Mouse (Mus musculus): Measurements from ENCODE around the gene Insr. TPM values are rescaled to one million over a fixed set of nuclear protein-coding genes. Genes with fewer than 3 reads are reported as not detected.
A peak's percentile ranks its signal among the peaks of the same experiment; 100 is the strongest.
"Not testable (repeated sequence)": the region's sequence is repeated elsewhere in the genome, so short reads cannot be mapped to it uniquely, and the experiment has no call there.

Gene Insr
- 16.2 and 17.3 TPM in 2 replicates for polyA plus RNA-seq (2012; rRNA removed)

DNA sequence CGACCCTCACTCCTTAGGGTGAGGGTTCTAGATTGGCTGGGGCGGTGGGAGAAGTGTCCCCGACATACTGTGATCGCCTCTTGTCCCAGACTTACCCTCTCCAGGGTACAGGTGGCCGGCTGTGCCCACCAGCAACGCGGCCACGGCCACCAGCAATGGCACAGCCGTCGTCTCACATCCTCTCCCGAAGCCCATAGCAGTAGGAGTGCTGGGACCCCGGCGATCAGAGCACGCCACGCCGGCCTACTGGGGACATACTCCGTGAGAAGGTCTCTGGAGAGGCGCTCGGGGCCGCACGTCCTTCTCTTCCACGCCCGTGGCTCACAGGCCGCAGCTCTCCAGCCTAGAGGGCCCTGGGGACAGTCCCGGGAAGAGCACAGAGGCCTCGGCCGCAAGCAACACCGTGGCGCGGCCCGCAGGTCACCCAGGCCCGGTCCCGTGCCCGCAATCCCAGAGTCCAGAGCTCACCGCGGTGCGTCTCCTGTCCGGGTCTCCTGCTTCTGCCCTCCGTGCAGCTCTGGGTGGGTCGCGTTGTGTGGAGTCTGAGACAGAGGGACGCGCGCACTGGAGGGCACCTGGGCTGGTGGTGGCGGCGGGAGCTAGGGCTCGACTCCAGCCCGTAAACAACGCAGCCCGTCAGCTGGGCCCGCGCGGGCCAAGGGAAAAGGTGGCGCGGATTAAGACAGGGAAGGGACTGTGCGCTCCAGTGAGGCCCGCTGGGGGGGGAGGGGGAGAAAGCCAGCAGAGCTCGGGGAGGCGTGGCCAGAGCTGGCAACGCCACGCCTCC lies at the start of gene Insr:
TSS of gene Insr (minus strand) at position 684 of the 787 bp plus-strand sequence.
- DNase-seq (ENCODE audit: extremely low spot score in 1 of 2, low spot score in 1 of 2): peak; percentile 82 to 94

- no peak for DNase-seq (ENCODE audit: extremely low spot score in 1 of 2, low spot score in 1 of 2)
Measured at GRCm38 (mm10) chr8:3327538-3328245, 48.3 kb upstream of the Insr start.

DNA sequence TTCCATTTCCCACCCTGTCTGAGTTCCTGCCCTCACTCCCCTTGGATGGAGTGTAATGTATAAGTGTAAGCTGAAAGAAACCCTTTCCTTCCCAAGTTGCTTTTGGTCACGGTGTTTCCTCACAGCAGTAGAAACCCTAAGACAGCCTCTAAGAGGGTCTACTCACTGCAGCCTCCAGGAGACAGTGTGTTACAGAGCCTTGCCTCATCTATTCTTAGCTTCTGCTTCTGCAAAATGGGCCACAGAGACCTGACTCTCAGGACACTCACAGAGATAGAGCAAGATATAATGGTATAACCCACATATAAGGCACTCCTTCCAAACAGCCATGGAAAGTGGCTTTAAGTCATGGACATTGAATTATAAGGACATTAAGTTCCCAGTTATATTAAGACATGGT lies 47.6 kb upstream of the Insr start:
- no peak for DNase-seq (ENCODE audit: extremely low spot score in 1 of 2, low spot score in 1 of 2)

DNA sequence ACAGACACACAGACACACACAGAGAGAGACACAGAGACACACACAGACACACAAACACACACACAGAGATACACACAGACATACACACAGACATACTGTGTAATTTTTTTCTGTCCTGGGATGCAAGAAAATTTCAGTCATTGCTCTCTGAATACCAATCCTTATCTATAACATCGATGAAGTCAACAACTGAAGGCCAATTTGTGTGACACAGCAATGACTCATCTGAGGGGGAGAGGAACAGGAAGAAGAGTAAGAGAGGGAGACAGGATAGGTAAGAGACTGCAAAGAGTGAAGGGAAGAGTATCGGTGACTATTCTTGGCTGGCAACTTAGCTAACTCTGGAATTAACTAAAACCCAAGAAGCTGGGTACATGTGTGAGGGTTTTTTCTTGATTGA lies 44.8 kb upstream of the Insr start:
- no peak for DNase-seq (ENCODE audit: extremely low spot score in 1 of 2, low spot score in 1 of 2)

DNA sequence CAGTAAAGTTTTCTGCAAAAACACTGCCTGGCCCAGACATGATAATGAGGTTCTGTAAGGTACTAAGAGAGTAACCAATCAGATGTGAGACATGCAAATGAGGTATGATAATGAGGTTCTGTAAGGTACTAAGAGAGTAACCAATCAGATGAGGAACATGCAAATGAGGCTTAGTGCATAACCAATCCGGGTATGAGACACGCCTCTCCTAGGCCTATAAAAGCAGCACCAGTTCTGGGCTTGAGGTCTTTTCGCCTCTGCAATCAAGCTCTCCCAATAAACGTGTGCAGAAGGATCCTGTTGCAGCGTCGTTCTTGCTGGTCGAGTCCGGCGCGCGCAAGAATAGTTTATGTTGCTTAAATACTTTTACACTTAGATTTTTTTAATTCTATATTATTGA lies 39.9 kb upstream of the Insr start:
- not testable (repeated sequence) for DNase-seq (ENCODE audit: extremely low spot score in 1 of 2, low spot score in 1 of 2)

DNA sequence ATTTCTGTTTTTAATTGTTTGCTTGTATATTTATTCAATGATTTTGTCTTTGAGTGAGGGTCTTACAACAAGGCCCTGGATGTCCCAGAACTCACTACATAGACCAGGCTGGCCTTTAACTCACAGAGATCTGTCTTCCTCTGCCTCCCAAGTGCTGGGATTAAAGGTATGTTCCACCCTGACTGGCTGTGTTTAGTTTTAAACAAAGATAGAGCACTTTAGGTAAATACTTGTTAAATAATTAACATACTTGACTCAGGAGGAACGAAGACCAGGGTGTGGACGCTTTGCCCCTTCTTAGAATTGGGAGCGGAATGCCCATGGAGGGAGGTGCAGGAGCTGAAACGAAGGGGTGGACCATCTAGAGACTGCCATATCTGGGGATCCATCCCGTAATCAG lies 37.2 kb upstream of the Insr start:
- DNase-seq (ENCODE audit: extremely low spot score in 1 of 2, low spot score in 1 of 2): no peak

DNA sequence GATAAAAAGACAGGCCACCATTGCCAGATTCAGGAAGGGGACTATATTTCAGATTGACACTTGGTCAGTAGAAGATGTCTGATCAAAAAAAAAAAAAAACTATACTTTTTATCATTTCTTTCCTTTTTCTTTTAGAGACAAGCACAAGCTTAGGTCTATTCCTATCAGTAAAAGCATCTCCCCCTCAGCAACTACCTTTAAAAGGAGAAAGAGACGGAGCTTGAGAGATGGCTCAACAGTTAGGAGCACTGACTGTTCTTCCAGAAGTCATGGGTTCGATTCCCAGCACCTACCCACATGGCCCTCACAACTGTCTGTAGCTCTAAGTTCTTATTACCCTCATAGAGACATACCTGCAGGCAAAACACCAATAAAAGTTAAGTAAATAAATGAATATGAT lies 34.9 kb upstream of the Insr start:
- DNase-seq (ENCODE audit: extremely low spot score in 1 of 2, low spot score in 1 of 2): no peak

GRCm38 (mm10) chr8:3313843-3314242 lies 34.4 kb upstream of the Insr start:
- no peak for DNase-seq (ENCODE audit: extremely low spot score in 1 of 2, low spot score in 1 of 2)

DNA sequence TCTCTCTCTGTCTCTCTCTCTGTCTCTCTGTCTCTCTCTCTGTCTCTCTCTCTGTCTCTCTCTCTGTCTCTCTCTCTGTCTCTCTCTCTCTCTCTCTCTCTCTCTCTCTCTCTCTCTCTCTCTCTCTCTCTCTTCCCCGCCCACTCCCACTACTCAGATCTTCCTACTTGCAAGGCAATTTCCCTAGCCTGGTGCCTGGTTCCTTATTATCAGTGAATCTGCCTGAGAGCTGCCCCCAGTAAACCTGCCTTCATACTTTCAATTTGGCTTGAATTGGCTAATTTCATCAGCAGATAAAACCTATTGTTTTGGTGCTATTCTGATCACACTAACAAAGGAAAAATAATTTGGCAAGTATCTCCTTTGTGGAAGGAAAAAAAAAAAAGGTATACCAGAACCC lies 34.0 kb upstream of the Insr start:
- not testable (repeated sequence) for DNase-seq (ENCODE audit: extremely low spot score in 1 of 2, low spot score in 1 of 2)

GRCm38 (mm10) chr8:3311482-3311881 lies 32.1 kb upstream of the Insr start:
- DNase-seq (ENCODE audit: extremely low spot score in 1 of 2, low spot score in 1 of 2): no peak

DNA sequence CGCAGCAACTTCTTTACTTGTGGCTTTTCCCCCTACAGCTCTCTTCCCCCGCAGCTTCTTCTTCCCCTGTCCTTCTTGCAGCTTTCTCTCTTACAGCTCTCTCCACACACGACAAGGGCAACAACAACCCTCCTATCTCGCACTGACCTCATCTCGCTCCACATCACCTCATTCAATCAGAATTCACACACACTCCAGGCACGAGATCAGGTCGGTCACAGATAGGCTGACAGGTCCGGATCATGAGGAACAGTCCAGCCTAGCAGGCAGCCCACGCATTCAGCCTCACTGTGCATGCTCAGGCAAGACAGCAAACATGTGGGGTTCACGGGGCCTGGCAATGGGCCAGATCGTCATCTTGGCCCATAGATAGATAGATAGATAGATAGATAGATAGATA lies 30.2 kb upstream of the Insr start:
- no peak for DNase-seq (ENCODE audit: extremely low spot score in 1 of 2, low spot score in 1 of 2)

DNA sequence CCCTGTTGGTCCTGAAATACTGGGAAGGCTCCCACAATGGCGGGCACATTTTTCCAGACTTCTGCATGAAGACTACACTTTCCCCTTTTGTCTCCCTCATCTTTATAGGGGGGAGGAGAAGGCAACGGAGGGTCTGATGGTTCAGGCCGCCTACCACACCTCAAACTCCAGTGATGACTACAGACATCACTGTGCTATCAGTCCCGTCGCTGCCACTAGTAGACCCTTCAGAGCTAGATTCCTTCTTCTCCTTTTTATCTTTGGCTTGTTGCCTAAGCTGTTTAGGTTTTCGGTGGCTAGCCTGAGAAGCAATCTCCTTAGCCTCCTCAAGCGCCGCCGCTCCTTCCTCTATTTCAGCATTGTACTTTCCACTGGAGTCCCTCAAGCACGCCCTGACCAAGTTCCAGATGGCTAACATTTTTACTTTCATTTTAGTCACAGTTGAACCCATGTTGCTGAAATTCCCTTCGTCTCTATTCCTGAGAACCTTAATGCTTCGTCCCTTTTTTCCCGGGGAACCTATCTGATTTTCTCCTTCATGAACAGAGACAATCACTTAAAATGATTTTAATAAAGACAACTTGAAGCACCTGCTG lies 28.9 kb upstream of the Insr start:
- DNase-seq (ENCODE audit: extremely low spot score in 1 of 2, low spot score in 1 of 2): not testable (repeated sequence)

DNA sequence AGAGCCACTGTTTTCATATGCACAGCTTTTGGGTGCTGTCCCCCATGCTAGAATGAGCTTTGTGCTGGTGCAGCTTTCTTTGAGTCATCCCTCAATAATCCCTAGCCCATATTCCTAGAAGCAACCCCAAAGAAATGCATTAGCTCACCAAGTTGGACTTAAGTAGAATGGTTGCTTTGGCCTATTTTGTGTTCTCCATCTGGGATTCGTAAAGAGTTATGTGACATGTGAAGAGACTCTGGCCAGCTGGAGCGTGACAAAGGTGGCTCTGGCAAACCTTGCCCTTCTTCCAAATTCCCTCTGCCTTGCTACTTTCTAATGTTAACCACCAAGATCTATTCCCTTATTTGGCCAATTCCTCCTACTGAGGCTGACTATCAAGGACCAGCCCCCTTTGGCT lies 22.7 kb upstream of the Insr start:
- DNase-seq (ENCODE audit: extremely low spot score in 1 of 2, low spot score in 1 of 2): no peak

DNA sequence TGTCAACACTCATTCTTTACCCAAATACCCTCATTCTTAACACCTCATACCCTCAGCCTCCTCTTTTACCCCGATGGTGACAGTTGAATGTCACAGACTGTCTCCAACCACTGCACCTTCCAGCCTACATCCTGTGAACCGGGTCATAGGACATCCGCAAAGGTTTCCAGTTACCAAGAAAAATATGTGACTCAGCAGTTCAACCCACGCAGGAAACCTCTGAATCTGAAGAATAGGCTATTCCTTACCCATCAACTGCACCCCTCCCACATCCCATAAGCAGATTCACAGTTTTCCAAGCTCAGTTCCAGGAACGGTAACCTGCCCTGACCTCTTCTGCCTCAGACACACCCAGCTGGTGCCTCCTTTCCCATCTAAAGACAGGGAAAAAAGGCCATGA lies 19.9 kb upstream of the Insr start:
- DNase-seq (ENCODE audit: extremely low spot score in 1 of 2, low spot score in 1 of 2): no peak

GRCm38 (mm10) chr8:3285824-3286223 lies 6.4 kb upstream of the Insr start:
- DNase-seq (ENCODE audit: extremely low spot score in 1 of 2, low spot score in 1 of 2): no peak

GRCm38 (mm10) chr8:3284656-3285055 lies 5.2 kb upstream of the Insr start:
- DNase-seq (ENCODE audit: extremely low spot score in 1 of 2, low spot score in 1 of 2): no peak

DNA sequence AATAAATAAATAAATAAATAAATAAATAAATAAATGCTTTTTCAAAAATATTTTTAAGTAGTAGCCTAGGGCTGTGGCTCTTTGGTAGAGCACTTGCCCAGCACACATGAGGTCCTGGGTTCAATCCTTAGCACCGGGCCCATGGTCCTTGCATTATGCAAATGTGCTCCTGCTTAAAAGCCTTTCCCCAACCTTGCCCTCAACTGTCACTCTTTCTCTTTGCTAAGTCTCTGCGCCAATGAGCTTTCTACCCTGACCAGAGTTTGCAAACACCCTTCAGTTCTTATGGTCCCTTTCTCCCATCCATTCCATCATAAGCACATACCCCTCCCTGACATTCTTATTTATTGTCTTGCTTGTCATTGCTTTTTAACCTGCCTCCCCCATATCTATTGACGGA lies 1.9 kb upstream of the Insr start:
- no peak for DNase-seq (ENCODE audit: extremely low spot score in 1 of 2, low spot score in 1 of 2)

DNA sequence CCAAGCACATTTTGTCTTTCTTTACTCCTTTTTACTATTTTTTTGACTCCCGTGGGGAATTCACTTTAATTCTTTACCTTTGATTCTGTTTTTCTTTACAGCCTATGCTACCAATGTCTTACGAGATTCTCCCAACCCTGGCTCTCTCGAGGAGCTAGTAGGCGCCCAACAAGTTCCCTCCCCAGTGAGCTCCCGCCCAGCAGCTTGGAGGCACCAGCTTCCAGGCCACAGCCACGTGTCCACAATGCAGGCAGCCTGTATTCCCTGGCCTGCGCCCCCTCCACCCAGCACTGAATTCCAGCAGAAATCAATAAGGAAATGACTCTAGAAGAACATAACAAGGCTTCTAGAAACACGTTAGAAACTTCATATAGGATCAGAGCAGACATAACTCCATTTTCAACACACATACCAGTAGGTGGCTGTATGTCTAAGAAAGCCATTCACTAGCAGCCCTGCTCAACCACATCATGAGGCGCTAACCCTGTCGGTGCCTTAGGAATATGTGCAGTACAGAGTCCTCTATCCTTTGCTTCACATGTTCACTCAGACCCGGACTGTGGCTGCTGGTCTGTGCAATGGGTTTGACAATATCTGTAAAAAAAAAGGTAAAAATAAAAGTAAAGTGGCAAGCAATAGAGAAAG lies 971 bp upstream of the Insr start:
- DNase-seq (ENCODE audit: extremely low spot score in 1 of 2, low spot score in 1 of 2): peak in 1 of 2 experiments; percentile 38

DNA sequence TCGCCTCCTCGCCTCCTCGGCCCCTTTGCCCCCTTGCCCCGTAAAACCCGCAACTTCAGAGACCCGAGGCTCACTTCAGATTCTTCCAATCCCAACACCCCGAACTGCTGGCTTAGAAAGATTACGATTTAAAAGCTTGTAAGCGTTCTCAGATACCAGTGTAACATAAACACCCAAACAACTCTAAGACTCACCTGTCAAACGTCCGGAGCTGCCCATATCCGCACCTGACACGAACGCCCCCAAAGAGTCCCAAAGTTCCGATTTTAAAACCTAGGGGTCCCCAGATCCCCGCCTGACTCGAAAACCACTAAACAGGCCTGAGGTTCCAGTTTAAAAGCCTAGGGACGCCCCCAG lies 282 bp upstream of the Insr start:
- no peak for DNase-seq (ENCODE audit: extremely low spot score in 1 of 2, low spot score in 1 of 2)

GRCm38 (mm10) chr8:3278181-3278820 lies 1.1 kb downstream of the Insr start:
- DNase-seq (ENCODE audit: extremely low spot score in 1 of 2, low spot score in 1 of 2): no peak

DNA sequence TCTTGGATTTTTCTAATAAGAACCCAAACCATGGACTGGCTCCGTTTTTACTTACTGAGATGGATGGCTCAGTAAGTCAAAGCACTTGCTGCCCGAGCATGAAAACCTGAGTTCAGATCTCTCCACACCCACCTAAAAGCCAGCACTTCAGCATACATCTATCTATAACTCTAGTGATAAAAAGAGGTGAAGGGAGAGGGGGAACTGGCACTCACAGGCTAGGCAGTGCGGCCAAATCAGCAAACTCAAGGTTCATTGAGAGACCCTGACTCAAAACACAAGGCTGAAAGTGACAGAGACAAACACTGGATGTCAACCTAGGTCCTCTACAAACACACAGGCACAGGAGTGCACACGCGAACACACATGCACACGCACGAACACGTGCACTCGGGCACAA lies 2.2 kb downstream of the Insr start:
- no peak for DNase-seq (ENCODE audit: extremely low spot score in 1 of 2, low spot score in 1 of 2)

All from frontal cortex, adult 2 months (tissue).